ENCODE assay signal across 8 mouse cellular contexts in genomic region chr4:45342286-45343155, GRCm38 (mm10). TPM values are rescaled to one million over a fixed set of nuclear protein-coding genes. Genes with fewer than 3 reads are reported as not detected.
DNase-seq lines count a peak whose midpoint lies in the region; ATAC-seq and TF ChIP-seq lines count a peak whose summit lies in the region.

TSS of gene Exosc3 (minus strand) at chr4:45342732.

- H3K9ac ChIP-seq in embryonic facial prominence, embryonic 13.5 days: peak within 1 kb of the TSS; percentile 97
- peak within 1 kb of the TSS; percentile 97 for H3K9ac ChIP-seq in heart, embryonic 11.5 days (ENCODE audit: low read depth, low read length)
- H3K9ac ChIP-seq in kidney, embryonic 14.5 days (ENCODE audit: low read depth, low read length): peak within 1 kb of the TSS; percentile 96
- peak within 1 kb of the TSS; percentile 91 for H3K9ac ChIP-seq in liver, adult 2 months (ENCODE audit: low read depth, low read length)
- H3K9ac ChIP-seq in midbrain, postnatal 0 days (replicated peaks; ENCODE audit: low read length, poor library complexity, severe bottlenecking): peak within 1 kb of the TSS; percentile 74

- ATAC-seq in embryonic facial prominence, embryonic 13.5 days (ENCODE audit: insufficient number of reproducible peaks, insufficient read depth, low FRiP score, low TSS enrichment, low read depth): peak; percentile 87
- ATAC-seq in heart, embryonic 11.5 days (replicated peaks; ENCODE audit: insufficient number of reproducible peaks, low FRiP score, low TSS enrichment): peak; percentile 83
- peak; percentile 87 for ATAC-seq in kidney, embryonic 14.5 days (ENCODE audit: low FRiP score, low TSS enrichment)
- peak; percentile 71 for ATAC-seq in midbrain, postnatal 0 days (ENCODE audit: low FRiP score)

- H3K4me1 ChIP-seq in embryonic facial prominence, embryonic 13.5 days: peaks cover 22% of the 10 kb centered on the region
- H3K4me1 ChIP-seq in heart, embryonic 11.5 days (ENCODE audit: control insufficient read depth, insufficient read depth, low read length): peaks cover 10% of the 10 kb centered on the region
- peaks cover 11% of the 10 kb centered on the region for H3K4me1 ChIP-seq in kidney, embryonic 14.5 days (ENCODE audit: control insufficient read depth, insufficient read depth, low read length)
- peaks cover 8% of the 10 kb centered on the region for H3K4me1 ChIP-seq in liver, adult 2 months (ENCODE audit: control insufficient read depth, insufficient read depth, low read length)
- H3K4me1 ChIP-seq in midbrain, postnatal 0 days (ENCODE audit: insufficient read depth, low read length): 0 out of 2 replicates have a peak, but pooled peaks cover 7% of the 10 kb centered on the region

- peaks cover 19% of the 10 kb centered on the region for H3K36me3 ChIP-seq in embryonic facial prominence, embryonic 13.5 days
- no peaks in the 10 kb centered on the region for H3K36me3 ChIP-seq in heart, embryonic 11.5 days (ENCODE audit: control insufficient read depth, insufficient read depth, low read length)
- peaks cover 9% of the 10 kb centered on the region; the same call in 1 of the 2 replicates for H3K36me3 ChIP-seq in kidney, embryonic 14.5 days (ENCODE audit: control insufficient read depth, insufficient read depth, low read length)
- peaks cover 6% of the 10 kb centered on the region for H3K36me3 ChIP-seq in liver, adult 2 months (ENCODE audit: control insufficient read depth, insufficient read depth, low read length)
- H3K36me3 ChIP-seq in midbrain, postnatal 0 days (ENCODE audit: insufficient read depth, low read length): peaks cover 4% of the 10 kb centered on the region

- no peaks in the 10 kb centered on the region for H3K9me3 ChIP-seq in embryonic facial prominence, embryonic 13.5 days
- no peaks in the 10 kb centered on the region for H3K9me3 ChIP-seq in heart, embryonic 11.5 days (replicated peaks; ENCODE audit: control insufficient read depth, low read length)
- H3K9me3 ChIP-seq in kidney, embryonic 14.5 days (ENCODE audit: control insufficient read depth, low read length): no peaks in the 10 kb centered on the region
- H3K9me3 ChIP-seq in midbrain, postnatal 0 days (ENCODE audit: low read length): no peaks in the 10 kb centered on the region

- DNase-seq in 3T3-L1 (ENCODE audit: low read depth, low spot score) (peak; percentile 45), NIH3T3 (ENCODE audit: low read depth) (peak; percentile 54)
- DNase-seq in liver, adult 2 months (ENCODE audit: extremely low read depth, low read depth, low spot score): peak; percentile 43
- peak; percentile 38 for DNase-seq in midbrain, postnatal 0 days (ENCODE audit: low spot score)
- no peak for DNase-seq in urinary bladder, adult 2 months (ENCODE audit: low spot score)

- H3K27me3 ChIP-seq in embryonic facial prominence, embryonic 13.5 days: no peaks in the 10 kb centered on the region
- H3K27me3 ChIP-seq in heart, embryonic 11.5 days (ENCODE audit: control insufficient read depth, insufficient read depth, low read length): no peaks in the 10 kb centered on the region
- no peaks in the 10 kb centered on the region for H3K27me3 ChIP-seq in kidney, embryonic 14.5 days (ENCODE audit: control insufficient read depth, insufficient read depth, low read length)
- H3K27me3 ChIP-seq in liver, adult 2 months (ENCODE audit: control insufficient read depth, insufficient read depth, low read length): no peaks in the 10 kb centered on the region
- H3K27me3 ChIP-seq in midbrain, postnatal 0 days (ENCODE audit: insufficient read depth, low read length): no peaks in the 10 kb centered on the region

- peaks cover 14% of the 10 kb centered on the region for H3K79me2 ChIP-seq in liver, adult 2 months (ENCODE audit: control insufficient read depth, insufficient read depth, low read length)

- peak within 1 kb of the TSS; percentile 80 for H3K4me2 ChIP-seq in embryonic facial prominence, embryonic 13.5 days
- peak within 1 kb of the TSS; percentile 81 for H3K4me2 ChIP-seq in heart, embryonic 11.5 days
- peak within 1 kb of the TSS; percentile 75 for H3K4me2 ChIP-seq in kidney, embryonic 14.5 days (replicated peaks; ENCODE audit: low read depth, low read length)
- peak within 1 kb of the TSS; percentile 84 for H3K4me2 ChIP-seq in midbrain, postnatal 0 days (ENCODE audit: low read depth, low read length, poor library complexity, severe bottlenecking)

- no peak for TF ChIP-seq CTCF in liver, adult 2 months (IDR thresholded peaks at IDR 0.05; ENCODE audit: low read depth, low read length)
- no peak for TF ChIP-seq CTCF in midbrain, postnatal 0 days (IDR thresholded peaks at IDR 0.05)

- peak within 1 kb of the TSS; percentile 97 for H3K27ac ChIP-seq in embryonic facial prominence, embryonic 13.5 days
- peak within 1 kb of the TSS; percentile 99 for H3K27ac ChIP-seq in heart, embryonic 11.5 days (ENCODE audit: low read depth, low read length)
- peak within 1 kb of the TSS; percentile 98 for H3K27ac ChIP-seq in kidney, embryonic 14.5 days (ENCODE audit: low read depth, low read length)
- peak within 1 kb of the TSS; percentile 71 for H3K27ac ChIP-seq in liver, adult 2 months (replicated peaks; ENCODE audit: insufficient read depth, low read depth, low read length)
- H3K27ac ChIP-seq in midbrain, postnatal 0 days (ENCODE audit: low read depth, low read length): peak within 1 kb of the TSS; percentile 94

- under 1% methylated on average over 76 of the region's 76 CpGs for WGBS in embryonic facial prominence, embryonic 13.5 days
- WGBS in heart, embryonic 11.5 days (ENCODE audit: insufficient replicate concordance): under 1% methylated on average over 76 of the region's 76 CpGs
- WGBS in kidney, embryonic 14.5 days: 1% methylated on average over 69 of the region's 76 CpGs
- WGBS in liver, adult 2 months: under 1% methylated on average over 75 of the region's 76 CpGs
- WGBS in midbrain, postnatal 0 days: under 1% methylated on average over 54 of the region's 76 CpGs

- peak within 1 kb of the TSS; percentile 97 for H3K4me3 ChIP-seq in embryonic facial prominence, embryonic 13.5 days
- peak within 1 kb of the TSS; percentile 86 for H3K4me3 ChIP-seq in heart, embryonic 11.5 days (ENCODE audit: low read depth, low read length)
- H3K4me3 ChIP-seq in kidney, embryonic 14.5 days (ENCODE audit: low read length): peak within 1 kb of the TSS; percentile 97
- H3K4me3 ChIP-seq in liver, adult 2 months (ENCODE audit: insufficient read depth, low read depth, low read length): peak within 1 kb of the TSS; percentile 74
- H3K4me3 ChIP-seq in midbrain, postnatal 0 days (ENCODE audit: low read depth, low read length): peak within 1 kb of the TSS; percentile 78

- no peak; the same call in 1 of the 2 replicates for TF ChIP-seq POLR2A in liver, adult 2 months (IDR thresholded peaks at IDR 0.05; ENCODE audit: extremely low read depth, insufficient read depth, low read length)

RNA-seq across cellular contexts. Expression of gene Exosc3, which starts in this region (rescaled TPM):
- 79.7 and 83.0 TPM in 2 replicates for polyA plus RNA-seq in embryonic facial prominence, embryonic 13.5 days (2015; fragmentation: Nextera tagmentation; extraction: Ambion mirVana)
- polyA plus RNA-seq in heart, embryonic 11.5 days (2014; fragmentation: Nextera tagmentation; extraction: Ambion mirVana): 43.1 and 49.7 TPM in 2 replicates
- polyA plus RNA-seq in kidney, embryonic 14.5 days (2014; fragmentation: Nextera tagmentation; extraction: Ambion mirVana): 97.4 and 112 TPM in 2 replicates
- total RNA-seq in liver, adult 2 months (2014; rRNA removed): 21.2 and 22.4 TPM in 2 replicates
- polyA plus RNA-seq in liver, adult 2 months (2012; rRNA removed): 12.6 and 14.2 TPM in 2 replicates
- total RNA-seq in midbrain, postnatal 0 days (2014; rRNA removed): 19.9 and 26.2 TPM in 2 replicates
- 21.3 and 24.3 TPM in 2 replicates for polyA plus RNA-seq in midbrain, postnatal 0 days (2015; fragmentation: Nextera tagmentation; extraction: Ambion mirVana)
- polyA plus RNA-seq in urinary bladder, adult 2 months (2012; rRNA removed): 28.5 and 31.8 TPM in 2 replicates
